Mouse (Mus musculus) 416B (cell line): ENCODE measurements around the gene Tbc1d1.

ENCODE experiments used
- DNase-seq: peaks from one replicate; pipeline ENCODE4 v3.0.0; 2011; ENCODE audit warnings: low read depth

The Tbc1d1 gene

GRCm38 (mm10) chr5:64206875-64207274, 50.8 kb downstream of the Tbc1d1 start:
- DNase-seq = no peak

GRCm38 (mm10) chr5:64207800-64208199, 51.7 kb downstream of the Tbc1d1 start:
- no peak for DNase-seq

- no peak for DNase-seq
Measured at GRCm38 (mm10) chr5:64210817-64211216, 54.7 kb downstream of the Tbc1d1 start.

- peak; percentile 42 for DNase-seq
Measured at GRCm38 (mm10) chr5:64211284-64211683, 55.2 kb downstream of the Tbc1d1 start.

- no peak for DNase-seq
Measured at GRCm38 (mm10) chr5:64212206-64212605, 56.1 kb downstream of the Tbc1d1 start.

GRCm38 (mm10) chr5:64212619-64213018, 56.5 kb downstream of the Tbc1d1 start:
- DNase-seq = peak; percentile 62

- DNase-seq = no peak
Measured at GRCm38 (mm10) chr5:64215806-64216205, 59.7 kb downstream of the Tbc1d1 start.

- DNase-seq = no peak
Measured at GRCm38 (mm10) chr5:64216326-64216725, 60.2 kb downstream of the Tbc1d1 start.

- no peak for DNase-seq
Measured at GRCm38 (mm10) chr5:64217256-64217655, 61.2 kb downstream of the Tbc1d1 start.

- DNase-seq = no peak
Measured at GRCm38 (mm10) chr5:64217816-64218602, 61.9 kb downstream of the Tbc1d1 start.

- no peak for DNase-seq
Measured at GRCm38 (mm10) chr5:64218603-64218999, 62.5 kb downstream of the Tbc1d1 start.

- DNase-seq = no peak
Measured at GRCm38 (mm10) chr5:64220776-64221175, 64.7 kb downstream of the Tbc1d1 start.

- peak; percentile 78 for DNase-seq
Measured at GRCm38 (mm10) chr5:64224735-64225425, 68.8 kb downstream of the Tbc1d1 start.

GRCm38 (mm10) chr5:64228252-64228651, 72.1 kb downstream of the Tbc1d1 start:
- DNase-seq = no peak

- DNase-seq = no peak
Measured at GRCm38 (mm10) chr5:64229336-64229866, 73.3 kb downstream of the Tbc1d1 start.

GRCm38 (mm10) chr5:64230061-64230466, 74.0 kb downstream of the Tbc1d1 start:
- DNase-seq = peak; percentile 92

- DNase-seq = peak; percentile 54
Measured at GRCm38 (mm10) chr5:64230507-64231041, 74.5 kb downstream of the Tbc1d1 start.

GRCm38 (mm10) chr5:64232872-64233271, 76.8 kb downstream of the Tbc1d1 start:
- no peak for DNase-seq

- DNase-seq = no peak
Measured at GRCm38 (mm10) chr5:64234269-64234985, 78.3 kb downstream of the Tbc1d1 start.

GRCm38 (mm10) chr5:64235250-64235649, 79.1 kb downstream of the Tbc1d1 start:
- no peak for DNase-seq

- DNase-seq = no peak
Measured at GRCm38 (mm10) chr5:64236561-64236960, 80.5 kb downstream of the Tbc1d1 start.

- no peak for DNase-seq
Measured at GRCm38 (mm10) chr5:64237263-64237662, 81.2 kb downstream of the Tbc1d1 start.
